Mouse (Mus musculus) embryonic facial prominence, embryonic 13.5 days (tissue): ENCODE measurements around the gene Me1. TPM values are rescaled to one million over a fixed set of nuclear protein-coding genes. Genes with fewer than 3 reads are reported as not detected.
A peak's percentile ranks its signal among the peaks of the same experiment; 100 is the strongest.

Experiments used
- ATAC-seq: fragments of 200-750 bp; cut with Nextera tagmentation; 2 replicates; pipeline ENCODE4 v1.8.0; 2017; ENCODE audit warnings: low read depth; ENCODE audit not compliant: insufficient number of reproducible peaks, insufficient read depth, low FRiP score, low TSS enrichment
- H3K27ac ChIP-seq: fragments of 300-500 bp; sonication (generic); 2 replicates; pipeline ENCODE4 v1.5.1; 2015; ENCODE audit warnings: moderate library complexity, mild to moderate bottlenecking, inconsistent platforms
- H3K27me3 ChIP-seq: fragments of 300-500 bp; sonication (generic); 2 replicates; pipeline ENCODE4 v1.6.1; 2015; ENCODE audit warnings: mild to moderate bottlenecking, inconsistent platforms
- H3K36me3 ChIP-seq: fragments of 300-500 bp; sonication (generic); 2 replicates; pipeline ENCODE4 v1.6.1; 2015; ENCODE audit warnings: mild to moderate bottlenecking, inconsistent platforms
- H3K4me1 ChIP-seq: fragments of 300-500 bp; sonication (generic); 2 replicates; pipeline ENCODE4 v1.6.1; 2015; ENCODE audit warnings: inconsistent platforms
- H3K4me2 ChIP-seq: fragments of 300-500 bp; sonication (generic); 2 replicates; pipeline ENCODE4 v1.6.1; 2015; ENCODE audit warnings: moderate library complexity, mild to moderate bottlenecking, inconsistent platforms
- H3K4me3 ChIP-seq: fragments of 300-500 bp; sonication (generic); 2 replicates; pipeline ENCODE4 v1.5.1; 2015; ENCODE audit warnings: mild to moderate bottlenecking, inconsistent platforms
- H3K9ac ChIP-seq: fragments of 300-500 bp; sonication (generic); 2 replicates; pipeline ENCODE4 v1.6.1; 2015; ENCODE audit warnings: mild to moderate bottlenecking, inconsistent platforms
- H3K9me3 ChIP-seq: fragments of 300-500 bp; sonication (generic); 2 replicates; pipeline ENCODE4 v1.6.1; 2016; ENCODE audit warnings: inconsistent platforms
- WGBS: fragments of 180-500 bp; shearing (Covaris S2); methylation state at CpG from one replicate; pipeline ENCODE4 v1.1.7; 2015; ENCODE audit warnings: mixed read lengths; 5-methylcytosine and 5-hydroxymethylcytosine counted together
- polyA plus RNA-seq: library from polyadenylated mRNA; unstranded; fragments of >200 nt; fragmentation: Nextera tagmentation; extraction: Ambion mirVana; gene quantifications from 2 replicates; pipeline ENCODE4 v1.2.1, GENCODE M21; 2015

Gene Me1
- polyA plus RNA-seq, 1 experiment from 2014 or later = 20.3 TPM

GRCm38 (mm10) chr9:86570261-86570890, 125.4 kb downstream of the Me1 start:
- H3K4me2 ChIP-seq = peak overlapping the region; percentile 99
- no peaks in the 10 kb centered on the region for H3K27me3 ChIP-seq
- 82% methylated on average over 10 of the region's 10 CpGs for WGBS
- peaks cover 20% of the 10 kb centered on the region for H3K4me1 ChIP-seq
- peak overlapping the region; percentile 76 for H3K4me3 ChIP-seq
- H3K9ac ChIP-seq = peak overlapping the region; percentile 84
- H3K9me3 ChIP-seq = no peaks in the 10 kb centered on the region
- peaks cover 27% of the 10 kb centered on the region for H3K36me3 ChIP-seq
- ATAC-seq = no peak
- H3K27ac ChIP-seq = no peak overlapping the region

- Histone ChIP-seq H3K27me3 (no peaks in the 10 kb centered on the region), H3K9me3 (no peaks in the 10 kb centered on the region), H3K4me1 (peaks cover 20% of the 10 kb centered on the region), H3K36me3 (peaks cover 36% of the 10 kb centered on the region), H3K4me2 (no peak overlapping the region), H3K27ac (no peak overlapping the region), H3K9ac (no peak overlapping the region), H3K4me3 (no peak overlapping the region)
- ATAC-seq = no peak
- 85% methylated on average over 3 of the region's 3 CpGs for WGBS
Observed at GRCm38 (mm10) chr9:86569314-86569910, 126.3 kb downstream of the Me1 start.

- WGBS = 82% methylated on average over 3 of the region's 3 CpGs
- Histone ChIP-seq H3K27ac (no peak overlapping the region), H3K4me2 (no peak overlapping the region), H3K9me3 (no peaks in the 10 kb centered on the region), H3K4me1 (no peaks in the 10 kb centered on the region), H3K36me3 (peaks cover 90% of the 10 kb centered on the region), H3K9ac (no peak overlapping the region), H3K27me3 (no peaks in the 10 kb centered on the region), H3K4me3 (no peak overlapping the region)
- ATAC-seq = no peak
Observed at GRCm38 (mm10) chr9:86560543-86560942, 135.2 kb downstream of the Me1 start.

GRCm38 (mm10) chr9:86554641-86555040, 141.1 kb downstream of the Me1 start:
- Histone ChIP-seq H3K27me3 (no peaks in the 10 kb centered on the region), H3K9me3 (no peaks in the 10 kb centered on the region), H3K27ac (no peak overlapping the region), H3K9ac (no peak overlapping the region), H3K4me1 (no peaks in the 10 kb centered on the region), H3K4me3 (no peak overlapping the region), H3K4me2 (no peak overlapping the region), H3K36me3 (peaks cover 77% of the 10 kb centered on the region)
- WGBS = 92% methylated on average over 4 of the region's 4 CpGs
- ATAC-seq = no peak

GRCm38 (mm10) chr9:86553886-86554285, 141.9 kb downstream of the Me1 start:
- H3K4me3 ChIP-seq = no peak overlapping the region
- H3K4me2 ChIP-seq = no peak overlapping the region
- no peaks in the 10 kb centered on the region for H3K9me3 ChIP-seq
- H3K27me3 ChIP-seq = no peaks in the 10 kb centered on the region
- H3K4me1 ChIP-seq = no peaks in the 10 kb centered on the region
- H3K36me3 ChIP-seq = peaks cover 75% of the 10 kb centered on the region
- no peak for ATAC-seq
- 69% methylated on average over 9 of the region's 9 CpGs for WGBS
- H3K9ac ChIP-seq = no peak overlapping the region
- H3K27ac ChIP-seq = no peak overlapping the region

GRCm38 (mm10) chr9:86550717-86551116, 145.0 kb downstream of the Me1 start:
- Histone ChIP-seq H3K9me3 (no peaks in the 10 kb centered on the region), H3K9ac (no peak overlapping the region), H3K4me3 (no peak overlapping the region), H3K27me3 (no peaks in the 10 kb centered on the region), H3K4me1 (no peaks in the 10 kb centered on the region), H3K4me2 (no peak overlapping the region), H3K36me3 (peaks cover 69% of the 10 kb centered on the region), H3K27ac (no peak overlapping the region)
- no peak for ATAC-seq
- WGBS = 82% methylated on average over 3 of the region's 3 CpGs

GRCm38 (mm10) chr9:86549637-86550162, 146.1 kb downstream of the Me1 start:
- no peak for ATAC-seq
- H3K4me3 ChIP-seq = no peak overlapping the region
- H3K27me3 ChIP-seq = no peaks in the 10 kb centered on the region
- H3K4me1 ChIP-seq = no peaks in the 10 kb centered on the region
- no peak overlapping the region for H3K9ac ChIP-seq
- H3K9me3 ChIP-seq = no peaks in the 10 kb centered on the region
- peaks cover 69% of the 10 kb centered on the region for H3K36me3 ChIP-seq
- no peak overlapping the region for H3K27ac ChIP-seq
- H3K4me2 ChIP-seq = no peak overlapping the region
- WGBS = 89% methylated on average over 5 of the region's 5 CpGs

GRCm38 (mm10) chr9:86544559-86544958, 151.2 kb downstream of the Me1 start:
- 84% methylated on average over 1 of the region's 1 CpGs for WGBS
- no peak overlapping the region for H3K9ac ChIP-seq

GRCm38 (mm10) chr9:86543451-86543850, 152.3 kb downstream of the Me1 start:
- H3K27ac ChIP-seq = no peak overlapping the region
- H3K9me3 ChIP-seq = no peaks in the 10 kb centered on the region
- 93% methylated on average over 3 of the region's 3 CpGs for WGBS
- no peak overlapping the region for H3K9ac ChIP-seq
- H3K4me2 ChIP-seq = no peak overlapping the region
- no peaks in the 10 kb centered on the region for H3K4me1 ChIP-seq
- no peak for ATAC-seq
- no peaks in the 10 kb centered on the region for H3K27me3 ChIP-seq
- H3K36me3 ChIP-seq = peaks cover 66% of the 10 kb centered on the region
- H3K4me3 ChIP-seq = no peak overlapping the region

More at GRCm38 (mm10) chr9:86544559-86544958, 151.2 kb downstream of the Me1 start:
- Histone ChIP-seq H3K9me3 (no peaks in the 10 kb centered on the region), H3K4me1 (no peaks in the 10 kb centered on the region), H3K27me3 (no peaks in the 10 kb centered on the region), H3K4me2 (no peak overlapping the region), H3K36me3 (peaks cover 76% of the 10 kb centered on the region), H3K27ac (no peak overlapping the region), H3K4me3 (no peak overlapping the region)
- no peak for ATAC-seq

- no peak for ATAC-seq
- 90% methylated on average over 5 of the region's 5 CpGs for WGBS
- H3K27me3 ChIP-seq = no peaks in the 10 kb centered on the region
- H3K9me3 ChIP-seq = no peaks in the 10 kb centered on the region
- H3K4me3 ChIP-seq = no peak overlapping the region
- H3K4me1 ChIP-seq = no peaks in the 10 kb centered on the region
- H3K27ac ChIP-seq = no peak overlapping the region
- peaks cover 32% of the 10 kb centered on the region for H3K36me3 ChIP-seq
- H3K4me2 ChIP-seq = no peak overlapping the region
- H3K9ac ChIP-seq = no peak overlapping the region
Observed at GRCm38 (mm10) chr9:86534071-86534470, 161.7 kb downstream of the Me1 start.
